25 mouse cellular contexts compared by ENCODE assay signal in genomic region chr8:128648071-128648470, GRCm38 (mm10). TPM values are rescaled to one million over a fixed set of nuclear protein-coding genes. Genes with fewer than 3 reads are reported as not detected.
DNase-seq lines count a peak whose midpoint lies in the region; TF ChIP-seq lines count a peak whose summit lies in the region.
"Had no signal": no experiment of that assay in that cellular context is flagged by ENCODE, and none has a peak within 500 bp of the region (broad histone marks: within the 10 kb centered on the region; RNA-seq: fewer than 3 reads in every experiment).

No protein-coding gene starts in this region.

- no peak overlapping the region for H3K4me2 ChIP-seq in CH12.LX (ENCODE audit: insufficient read depth, low read depth, poor library complexity, severe bottlenecking)
- peak overlapping the region; percentile 2 for H3K4me2 ChIP-seq in myocyte (ENCODE audit: low read depth)
- H3K4me2 ChIP-seq: embryonic facial prominence, embryonic 15.5 days; forebrain, embryonic 13.5 days; hindbrain, embryonic 13.5 days; limb, embryonic 12.5 days; liver, embryonic 11.5 days; midbrain, embryonic 13.5 days had no signal

- H3K79me2 ChIP-seq in CH12.LX (replicated peaks; ENCODE audit: control insufficient read depth, extremely low read depth, insufficient read depth, poor library complexity, severe bottlenecking): no peaks in the 10 kb centered on the region
- H3K79me2 ChIP-seq in myocyte (ENCODE audit: control insufficient read depth, insufficient read depth): no peaks in the 10 kb centered on the region

- in situ Hi-C loops in CH12.LX (cut with MboI; ENCODE audit: low pct_ligation_motif_present, low pct_unique_long_range_greater_than_20kb, low sequenced_read_pairs): no loop called here

- H3K9me3 ChIP-seq in CH12.LX (replicated peaks; ENCODE audit: low read length): peaks cover 2% of the 10 kb centered on the region
- no peaks in the 10 kb centered on the region for H3K9me3 ChIP-seq in forebrain, embryonic 10.5 days
- H3K9me3 ChIP-seq: embryonic facial prominence, embryonic 15.5 days; forebrain, embryonic 13.5 days; hindbrain, embryonic 13.5 days; limb, embryonic 12.5 days; megakaryocyte, embryonic 14.5 days; midbrain, embryonic 13.5 days had no signal

- TF ChIP-seq POLR2A in CH12.LX (IDR thresholded peaks at IDR 0.05; ENCODE audit: low read depth, low read length) (no peak), myocyte (IDR thresholded peaks at IDR 0.05; ENCODE audit: insufficient read length, low read depth) (no peak)

- no peak overlapping the region for H3ac ChIP-seq in myocyte (ENCODE audit: control insufficient read depth, insufficient read length)

- H3K4me1 ChIP-seq in CH12.LX (ENCODE audit: control insufficient read depth in 1 of 2, insufficient read depth in 2 of 2): peaks cover 15 to 70% of the 10 kb centered on the region in 2 experiments; a peak in 3 of 4 replicates
- H3K4me1 ChIP-seq in forebrain, embryonic 10.5 days: no peaks in the 10 kb centered on the region
- H3K4me1 ChIP-seq: embryonic facial prominence, embryonic 15.5 days; forebrain, embryonic 13.5 days; hindbrain, embryonic 13.5 days; limb, embryonic 12.5 days; midbrain, embryonic 13.5 days had no signal

- H3K27me3 ChIP-seq in CH12.LX (replicated peaks) (no peaks in the 10 kb centered on the region), myocyte (ENCODE audit: control insufficient read depth, insufficient read depth, insufficient read length) (no peaks in the 10 kb centered on the region)
- H3K27me3 ChIP-seq in forebrain, embryonic 10.5 days (ENCODE audit: poor library complexity, severe bottlenecking): no peaks in the 10 kb centered on the region
- H3K27me3 ChIP-seq: embryonic facial prominence, embryonic 15.5 days; forebrain, embryonic 13.5 days; hindbrain, embryonic 13.5 days; limb, embryonic 12.5 days; megakaryocyte, embryonic 14.5 days; midbrain, embryonic 13.5 days had no signal

- dilution Hi-C loops in CH12.LX (cut with MboI; ENCODE audit: extremely low pct_ligation_motif_present, extremely low pct_unique_long_range_greater_than_20kb, low sequenced_read_pairs): no loop called here

- no peak overlapping the region for H3K4me3 ChIP-seq in CH12.LX (replicated peaks in 1 of 3; ENCODE audit: low read depth in 2 of 3, low read length in 2 of 3, poor library complexity in 1 of 3)
- H3K4me3 ChIP-seq in myocyte: no peak overlapping the region
- H3K4me3 ChIP-seq in forebrain, embryonic 10.5 days: no peak overlapping the region
- H3K4me3 ChIP-seq: embryonic facial prominence, embryonic 15.5 days; forebrain, embryonic 13.5 days; gastrocnemius, adult 2 months; hindbrain, embryonic 13.5 days; limb, embryonic 12.5 days; megakaryocyte, embryonic 14.5 days; midbrain, embryonic 13.5 days had no signal

- H3K9ac ChIP-seq in CH12.LX (ENCODE audit: insufficient read depth, low read depth): no peak overlapping the region
- H3K9ac ChIP-seq: embryonic facial prominence, embryonic 15.5 days; forebrain, embryonic 13.5 days; hindbrain, embryonic 13.5 days; limb, embryonic 12.5 days; liver, postnatal 0 days; midbrain, embryonic 13.5 days had no signal

- H3K36me3 ChIP-seq in CH12.LX (replicated peaks in 1 of 2; ENCODE audit: control insufficient read depth in 1 of 2, insufficient read depth in 1 of 2, low read length in 1 of 2) (no peaks in the 10 kb centered on the region), myocyte (ENCODE audit: control insufficient read depth, insufficient read depth) (no peaks in the 10 kb centered on the region)
- no peaks in the 10 kb centered on the region for H3K36me3 ChIP-seq in forebrain, embryonic 10.5 days (replicated peaks)
- H3K36me3 ChIP-seq: embryonic facial prominence, embryonic 15.5 days; hindbrain, embryonic 13.5 days; limb, embryonic 12.5 days; midbrain, embryonic 13.5 days had no signal

- no peak for TF ChIP-seq RAD21 in CH12.LX (IDR thresholded peaks at IDR 0.05; ENCODE audit: low read depth, low read length)

- TF ChIP-seq EP300 in CH12.LX (IDR thresholded peaks at IDR 0.05; ENCODE audit: low read length): no peak; the same call in 1 of the 2 replicates

- TF ChIP-seq CTCF in CH12.LX (conservative IDR thresholded peaks at IDR 0.05 in 1 of 2, IDR thresholded peaks at IDR 0.05 in 1 of 2; ENCODE audit: low read depth in 2 of 2, low read length in 2 of 2): no peak

- DNase-seq in kidney, postnatal 10 days: peak; percentile 3
- no peak for DNase-seq in kidney, adult 9 months
- no peak for DNase-seq in CH12.LX (ENCODE audit: extremely low read depth)
- DNase-seq in adrenal gland, adult 8-10 months: peak; percentile 47
- no peak for DNase-seq in retina, postnatal 1 day
- DNase-seq in forebrain, embryonic 10.5 days (ENCODE audit: extremely low spot score, low spot score): no peak
- DNase-seq: B cell, adult 2 months; cerebellum, adult 9-11 months; gastrocnemius, adult 2 months; heart, postnatal 36 days; kidney, adult 8-10 months; layer of hippocampus, postnatal 36 days; liver, postnatal 0 days; lung, postnatal 14 days; right cerebral cortex, postnatal 25 days; spleen, adult 18-20 months; thymus, postnatal 25 days had no signal

- no peak overlapping the region for H3K27ac ChIP-seq in CH12.LX (ENCODE audit: insufficient read depth, low read depth)
- no peak overlapping the region for H3K27ac ChIP-seq in forebrain, embryonic 10.5 days
- H3K27ac ChIP-seq: embryonic facial prominence, embryonic 15.5 days; forebrain, embryonic 13.5 days; gastrocnemius, adult 2 months; hindbrain, embryonic 13.5 days; limb, embryonic 12.5 days; midbrain, embryonic 13.5 days had no signal

TF ChIP-seq in CH12.LX, 34 proteins besides CTCF, POLR2A, EP300 and RAD21:
- TF ChIP-seq MAX (IDR thresholded peaks at IDR 0.05; ENCODE audit: low read length): 0 out of 2 replicates have a peak, but pooled peaks have one; percentile 20
- no peak for TF ChIP-seq SIN3A (IDR thresholded peaks at IDR 0.05; ENCODE audit: low read length)
TF ChIP-seq in CH12.LX: peak in this region for 1.

TF ChIP-seq in myocyte, 11 proteins besides CTCF, POLR2A, EP300 and RAD21:
- TF ChIP-seq TCF3 (IDR thresholded peaks at IDR 0.05; ENCODE audit: insufficient read length, low read depth) (no peak), MYOD1 (IDR thresholded peaks at IDR 0.05; ENCODE audit: control insufficient read depth in 1 of 3, insufficient read length in 2 of 3, low read depth in 2 of 3) (no peak), SRF (IDR thresholded peaks at IDR 0.05; ENCODE audit: control insufficient read depth, insufficient read length, low read depth) (no peak), USF1 (IDR thresholded peaks at IDR 0.05; ENCODE audit: low read depth) (peak; percentile 9)

RNA-seq across cellular contexts. Expression of gene Itgb1, which starts 37.4 kb away (rescaled TPM):
- 62.4 and 68.9 TPM in 2 replicates for total RNA-seq in CH12.LX (2012; rRNA removed)
- 127 and 135 TPM in 2 replicates for total RNA-seq in CH12.LX (2014; rRNA removed)
- polyA plus RNA-seq in CH12.LX (2012; ENCODE audit: insufficient read length, low read depth): 160 and 172 TPM in 2 replicates
- 100 to 1,000 TPM; 230 to 269 (median 241) TPM for total RNA-seq in adrenal gland, adult 8-10 months (2022)
- 232 TPM for polyA plus RNA-seq in myocyte (2012; fragmentation: generic; extraction: Trizol)
- polyA plus RNA-seq in forebrain, embryonic 10.5 days (2016; fragmentation: Nextera tagmentation; extraction: Ambion mirVana): 106 and 113 TPM in 2 replicates

Comparison
In these comparisons a context has a peak if more than half of its experiments do, and no peak if none do; other contexts are left out.
1. DNase-seq: peak in kidney, postnatal 10 days (single experiment) and adrenal gland, adult 8-10 months (single experiment); none in kidney, adult 9 months (single experiment), CH12.LX (single experiment), retina, postnatal 1 day (single experiment) and forebrain, embryonic 10.5 days (single experiment).